Mouse (Mus musculus): ENCODE data around the gene Otp. TPM values are rescaled to one million over a fixed set of nuclear protein-coding genes. Genes with fewer than 3 reads are reported as not detected.

Otp gene
- total RNA-seq, 2 experiments from 2014 or later: not detected

- Histone ChIP-seq H3K27ac (no peak overlapping the region), H3K4me3 (no peak overlapping the region)
- no peak for DNase-seq (ENCODE audit: low spot score in 2 of 2)
- TF ChIP-seq CTCF (conservative IDR thresholded peaks at IDR 0.05): no peak
Measured at GRCm38 (mm10) chr13:94867772-94868171, 7.6 kb upstream of the Otp start.

- peak in 1 of 2 experiments; percentile 32 for DNase-seq (ENCODE audit: low spot score in 2 of 2)
- peak overlapping the region; percentile 38 for H3K4me3 ChIP-seq
- no peak overlapping the region for H3K27ac ChIP-seq
- peak; percentile 83 for TF ChIP-seq CTCF (conservative IDR thresholded peaks at IDR 0.05)
Measured at GRCm38 (mm10) chr13:94868478-94868950, 6.9 kb upstream of the Otp start.

- Histone ChIP-seq H3K4me3 (no peak overlapping the region), H3K27ac (no peak overlapping the region)
- TF ChIP-seq CTCF (conservative IDR thresholded peaks at IDR 0.05): no peak
- no peak for DNase-seq (ENCODE audit: low spot score in 2 of 2)
Measured at GRCm38 (mm10) chr13:94869541-94869940, 5.9 kb upstream of the Otp start.

GRCm38 (mm10) chr13:94870071-94870460, 5.3 kb upstream of the Otp start:
- TF ChIP-seq CTCF (conservative IDR thresholded peaks at IDR 0.05): no peak
- H3K4me3 ChIP-seq: no peak overlapping the region
- H3K27ac ChIP-seq: no peak overlapping the region
- DNase-seq (ENCODE audit: low spot score in 2 of 2): no peak

- DNase-seq (ENCODE audit: low spot score in 2 of 2): no peak
- Histone ChIP-seq H3K4me3 (no peak overlapping the region), H3K27ac (no peak overlapping the region)
- TF ChIP-seq CTCF (conservative IDR thresholded peaks at IDR 0.05): no peak
Measured at GRCm38 (mm10) chr13:94870461-94871186, 4.8 kb upstream of the Otp start.

GRCm38 (mm10) chr13:94871806-94872320, 3.5 kb upstream of the Otp start:
- TF ChIP-seq CTCF (conservative IDR thresholded peaks at IDR 0.05): no peak
- no peak overlapping the region for H3K27ac ChIP-seq
- DNase-seq (ENCODE audit: low spot score in 2 of 2): no peak
- no peak overlapping the region for H3K4me3 ChIP-seq

GRCm38 (mm10) chr13:94872439-94872838, 3.0 kb upstream of the Otp start:
- no peak overlapping the region for H3K27ac ChIP-seq
- no peak for TF ChIP-seq CTCF (conservative IDR thresholded peaks at IDR 0.05)
- H3K4me3 ChIP-seq: no peak overlapping the region
- no peak for DNase-seq (ENCODE audit: low spot score in 2 of 2)

GRCm38 (mm10) chr13:94873111-94874038, 2.0 kb upstream of the Otp start:
- TF ChIP-seq CTCF (conservative IDR thresholded peaks at IDR 0.05): no peak
- Histone ChIP-seq H3K4me3 (no peak overlapping the region), H3K27ac (no peak overlapping the region)
- no peak for DNase-seq (ENCODE audit: low spot score in 2 of 2)

GRCm38 (mm10) chr13:94874039-94874425, 1.4 kb upstream of the Otp start:
- no peak for TF ChIP-seq CTCF (conservative IDR thresholded peaks at IDR 0.05)
- DNase-seq (ENCODE audit: low spot score in 2 of 2): no peak
- Histone ChIP-seq H3K4me3 (no peak overlapping the region), H3K27ac (no peak overlapping the region)

GRCm38 (mm10) chr13:94874656-94875395, 576 bp upstream of the Otp start:
- no peak for DNase-seq (ENCODE audit: low spot score in 2 of 2)
- TF ChIP-seq CTCF (conservative IDR thresholded peaks at IDR 0.05): no peak
- no peak overlapping the region for H3K4me3 ChIP-seq
- H3K27ac ChIP-seq: no peak overlapping the region

GRCm38 (mm10) chr13:94876286-94877210, 1.1 kb downstream of the Otp start:
- Histone ChIP-seq H3K27ac (no peak overlapping the region), H3K4me3 (no peak overlapping the region)
- no peak for TF ChIP-seq CTCF (conservative IDR thresholded peaks at IDR 0.05)
- DNase-seq (ENCODE audit: low spot score in 2 of 2): no peak

GRCm38 (mm10) chr13:94877211-94877590, 1.8 kb downstream of the Otp start:
- Histone ChIP-seq H3K4me3 (no peak overlapping the region), H3K27ac (no peak overlapping the region)
- TF ChIP-seq CTCF (conservative IDR thresholded peaks at IDR 0.05): no peak
- no peak for DNase-seq (ENCODE audit: low spot score in 2 of 2)

Measured in layer of hippocampus, adult 2 months (tissue).